Mouse (Mus musculus): ENCODE measurements around the gene Hus1b. TPM values are rescaled to one million over a fixed set of nuclear protein-coding genes. Genes with fewer than 3 reads are reported as not detected.

Hus1b gene
- polyA plus RNA-seq, 1 experiment from 2014 or later, result not detected

Other genes starting within 250 kb of the Hus1b start
- gene Irf4, start 198.5 kb downstream of the Hus1b start, polyA plus RNA-seq (2016; fragmentation: Nextera tagmentation; extraction: Ambion mirVana), result 0.04 and 0.06 TPM in 2 replicates
- gene Exoc2, start 26.3 kb upstream of the Hus1b start, polyA plus RNA-seq (2016; fragmentation: Nextera tagmentation; extraction: Ambion mirVana), result 42.7 and 46.5 TPM in 2 replicates
- 0.18 TPM in 1 of 2 replicates, not detected in the other for gene Gm5447, start 26.4 kb upstream of the Hus1b start, polyA plus RNA-seq (2016; fragmentation: Nextera tagmentation; extraction: Ambion mirVana)

Measured in forebrain, embryonic 12.5 days (tissue).